Mouse (Mus musculus): ENCODE measurements around the gene Map9. TPM values are rescaled to one million over a fixed set of nuclear protein-coding genes. Genes with fewer than 3 reads are reported as not detected.
"Not testable (repeated sequence)": the region's sequence is repeated elsewhere in the genome, so short reads cannot be mapped to it uniquely, and the experiment has no call there.

Gene Map9
- total RNA-seq, 2 experiments from 2014 or later: 1.5 to 2.1 TPM

DNA sequence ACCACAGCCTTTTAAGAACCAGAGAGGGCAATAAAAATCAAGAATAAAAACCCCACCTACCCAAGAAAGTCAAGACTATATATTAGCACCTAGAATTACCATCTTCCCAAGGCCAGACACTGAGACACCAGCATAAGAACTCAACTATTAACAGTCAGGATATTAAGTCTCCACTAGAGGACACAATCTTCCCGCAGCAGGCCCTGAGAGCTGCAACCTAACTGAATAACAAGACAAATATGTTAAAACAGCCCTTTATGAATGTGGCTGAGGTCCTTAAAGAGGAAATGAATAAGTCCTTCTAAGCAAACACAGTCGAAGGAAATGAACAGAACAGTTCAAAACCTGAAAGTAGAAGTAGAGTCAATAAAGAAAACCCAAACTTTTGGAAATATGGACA is 49.6 kb downstream of the Map9 start:
- no peak for DNase-seq (ENCODE audit: low spot score in 2 of 2)

DNA sequence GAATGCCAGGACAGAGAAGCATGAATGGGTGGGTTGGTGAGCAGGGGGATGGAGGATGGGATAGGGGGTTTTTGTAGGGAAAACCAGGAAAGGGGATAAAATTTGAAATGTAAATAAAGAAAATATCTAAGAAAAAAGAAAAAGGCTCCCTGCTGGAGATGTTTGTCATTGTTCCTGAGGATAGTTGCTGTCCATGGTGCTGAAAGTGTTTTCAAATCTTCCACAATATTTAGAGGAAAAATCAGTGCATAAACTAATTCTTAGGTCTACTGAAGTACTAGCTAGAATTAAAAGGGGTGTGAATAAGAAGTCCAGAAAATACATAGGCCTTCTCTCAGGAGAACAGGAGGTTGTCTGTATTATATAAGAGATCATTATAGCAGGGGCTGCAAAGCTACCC is 54.6 kb downstream of the Map9 start:
- DNase-seq (ENCODE audit: low spot score in 2 of 2): no peak

DNA sequence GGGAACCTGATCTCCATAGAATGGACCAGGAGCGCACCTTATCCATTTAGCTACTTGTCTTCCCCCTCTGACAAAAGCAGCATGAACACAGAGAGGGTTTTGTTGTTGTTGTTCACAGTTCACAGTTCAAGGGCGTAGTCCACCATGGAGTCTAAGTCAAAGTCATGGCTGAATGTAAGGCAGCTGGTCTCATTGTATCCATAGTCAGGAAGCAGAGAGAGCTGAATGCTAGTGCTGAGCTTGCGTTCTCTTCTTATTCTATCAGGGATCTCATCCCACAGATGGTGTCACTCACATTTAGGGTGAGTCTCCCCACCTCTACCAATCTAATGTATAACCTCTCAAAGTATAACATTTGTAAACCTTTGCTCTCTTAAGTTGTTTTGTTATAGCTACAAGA is 60.1 kb downstream of the Map9 start:
- DNase-seq (ENCODE audit: low spot score in 2 of 2): no peak

DNA sequence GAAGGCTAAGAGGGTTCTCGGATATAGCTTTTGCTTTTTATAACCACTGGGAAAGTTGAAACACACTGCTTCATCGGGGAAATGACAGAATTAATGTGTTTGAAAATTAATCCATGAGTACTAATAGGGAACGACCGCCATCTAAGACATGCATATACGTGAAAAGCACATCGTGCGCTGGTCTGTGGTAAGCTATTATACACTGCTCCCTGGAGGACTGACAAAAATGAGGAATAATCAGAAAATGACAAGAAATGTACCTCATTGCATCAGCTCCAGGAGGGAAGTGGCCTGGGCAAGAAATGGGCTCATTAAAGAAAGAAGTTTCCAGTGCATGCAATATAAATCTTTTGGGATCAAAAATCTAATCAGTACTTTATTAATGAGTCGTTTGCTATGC is 77.5 kb downstream of the Map9 start:
- no peak for DNase-seq (ENCODE audit: low spot score in 2 of 2)

DNA sequence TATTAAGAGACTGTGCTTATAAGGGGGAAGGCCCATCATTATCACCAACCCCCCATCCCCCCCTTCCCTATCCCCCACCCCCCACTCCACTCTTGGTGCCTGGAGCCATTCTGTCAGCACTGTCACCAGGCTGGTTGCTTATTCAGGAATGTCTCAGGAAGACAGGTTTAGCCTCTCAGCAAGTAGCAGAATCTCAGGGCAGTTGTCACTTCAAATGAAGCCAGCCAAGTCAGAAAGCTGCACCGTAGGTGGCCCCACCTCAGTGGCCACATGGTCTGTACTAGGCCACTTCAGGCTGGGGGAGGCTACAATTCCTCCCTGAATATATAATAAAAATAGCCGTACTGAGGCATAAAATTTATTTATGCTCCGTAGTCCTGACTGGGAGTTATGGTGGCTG is 83.1 kb downstream of the Map9 start:
- DNase-seq (ENCODE audit: low spot score in 2 of 2): no peak

DNA sequence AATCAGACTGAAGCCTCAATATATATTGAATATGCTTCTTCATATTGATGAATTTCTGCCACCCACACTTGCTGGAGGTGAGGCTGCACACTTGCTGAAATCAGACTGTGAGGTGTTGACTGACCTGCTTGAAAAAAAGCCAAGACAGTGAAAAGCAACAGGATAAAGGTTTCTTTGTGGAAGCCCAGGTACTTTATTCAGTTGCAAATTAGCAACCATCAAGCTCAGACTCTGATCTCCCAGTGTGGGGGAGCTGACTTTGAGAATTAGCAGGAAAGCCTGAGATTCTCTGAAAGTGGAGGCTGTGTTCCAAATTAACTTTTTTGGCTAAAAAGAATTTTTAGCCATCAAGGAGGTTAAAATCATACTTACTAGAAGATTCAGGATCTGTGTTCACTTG is 83.8 kb downstream of the Map9 start:
- DNase-seq (ENCODE audit: low spot score in 2 of 2): not testable (repeated sequence)

Other genes starting within 250 kb of the Map9 start
- gene Gucy1a1, start 212.3 kb upstream of the Map9 start, total RNA-seq (2021): 10 to 100 TPM; 29.2 to 30.5 TPM
- gene Npy2r, start 190.0 kb downstream of the Map9 start, total RNA-seq (2021): under 1 TPM; 0.39 to 0.76 TPM